Mouse (Mus musculus) thymus, adult 2 months (tissue): ENCODE measurements around the gene Pigq.

Source experiments
- CTCF ChIP-seq: fragments of 200-500 bp; IDR thresholded peaks from 2 replicates; pipeline ENCODE4 v1.5.1; 2012; ENCODE audit warnings: mild to moderate bottlenecking, control low read depth, low read length, moderate library complexity, borderline replicate concordance; ENCODE audit not compliant: control insufficient read depth, poor library complexity, insufficient read depth; ENCODE audit errors: extremely low read depth
- POLR2A ChIP-seq: fragments of 200-500 bp; IDR thresholded peaks from 2 replicates; pipeline ENCODE4 v1.6.1; 2012; ENCODE audit warnings: mild to moderate bottlenecking, low read length, control low read depth, moderate library complexity; ENCODE audit not compliant: control insufficient read depth, poor library complexity, insufficient read depth; ENCODE audit errors: extremely low read depth

DNA sequence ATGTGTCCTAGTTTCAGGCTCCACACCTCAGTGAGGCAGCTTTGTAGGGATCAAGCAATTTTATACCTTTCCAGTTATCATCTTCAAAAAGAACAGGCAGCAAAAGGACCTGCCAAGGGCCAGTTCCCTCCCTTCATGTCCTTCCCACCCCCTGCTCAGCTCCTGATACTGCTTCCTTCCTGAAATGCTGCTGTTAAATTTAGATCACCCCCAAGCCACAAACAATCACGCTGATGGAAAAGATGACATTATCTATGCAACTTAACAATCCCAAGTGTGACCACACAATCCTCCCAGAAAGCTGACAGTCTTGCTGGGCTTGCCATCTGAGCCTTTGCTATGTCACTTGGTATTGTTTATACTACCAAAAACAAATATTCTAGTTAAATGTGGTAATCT lies 30.9 kb downstream of the Pigq start:
- no peak for TF ChIP-seq POLR2A
- no peak for TF ChIP-seq CTCF
